Mouse (Mus musculus) spleen, adult 2 months (tissue): Measurements from ENCODE around the gene Prkag1.

Experiments
- CTCF ChIP-seq: fragments of 200-500 bp; IDR thresholded peaks from 2 replicates; pipeline ENCODE4 v1.5.1; 2011; ENCODE audit warnings: mild to moderate bottlenecking, inconsistent platforms; ENCODE audit not compliant: insufficient read depth, insufficient read length, insufficient replicate concordance; ENCODE audit errors: extremely low read depth
- POLR2A ChIP-seq: fragments of 200-500 bp; IDR thresholded peaks from 2 replicates; pipeline ENCODE4 v1.6.1; 2011; ENCODE audit warnings: low read depth, low read length, inconsistent platforms

DNA sequence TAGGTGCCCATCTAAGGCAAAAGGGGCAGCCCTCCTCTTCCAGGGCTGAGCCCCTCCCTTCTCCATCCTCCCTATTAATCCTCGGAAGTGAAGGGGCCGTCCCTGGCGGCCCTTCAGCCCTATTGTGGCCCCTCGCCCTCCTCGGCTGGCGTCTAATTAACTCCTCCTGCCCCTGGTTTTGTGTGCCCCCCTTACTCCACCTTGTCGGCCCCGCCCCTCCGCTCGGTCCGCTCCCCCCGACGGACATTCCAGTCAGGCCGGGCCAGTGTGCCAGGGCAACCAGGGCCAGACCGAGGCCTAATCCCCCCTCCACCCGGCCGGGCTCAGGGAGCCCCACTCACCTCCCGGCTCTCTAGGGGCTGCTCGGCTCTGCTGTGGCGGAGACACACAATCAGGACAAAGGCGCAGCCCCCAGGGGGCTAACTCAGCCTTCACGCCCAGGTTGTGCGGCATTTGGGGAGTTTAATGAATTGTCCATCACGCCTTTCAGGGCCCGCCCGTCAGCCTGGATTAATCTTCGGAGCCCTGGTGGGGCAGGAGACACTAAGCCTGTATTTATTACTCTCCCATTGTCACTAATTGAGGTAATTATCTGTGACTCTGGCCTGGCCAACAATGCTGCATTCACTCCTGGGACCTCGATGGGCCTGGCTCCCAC lies 33.4 kb downstream of the Prkag1 start:
- TF ChIP-seq POLR2A (no peak), CTCF (no peak)
